Mouse (Mus musculus): ENCODE results near the gene Gabrd. TPM values are rescaled to one million over a fixed set of nuclear protein-coding genes. Genes with fewer than 3 reads are reported as not detected.

Gene Gabrd
- polyA plus RNA-seq, 1 experiment = not detected

- Histone ChIP-seq H3K27ac (ENCODE audit: insufficient read depth, low read length) (no peak overlapping the region), H3K4me3 (ENCODE audit: insufficient read depth, low read length) (no peak overlapping the region), H3K4me1 (ENCODE audit: control insufficient read depth, insufficient read depth, low read length) (no peaks in the 10 kb centered on the region)
- TF ChIP-seq CTCF (IDR thresholded peaks at IDR 0.05; ENCODE audit: borderline replicate concordance, insufficient read depth, low read length) (no peak), POLR2A (IDR thresholded peaks at IDR 0.05; ENCODE audit: low read depth, low read length) (no peak)
Observed at GRCm38 (mm10) chr4:155414656-155415235, 16.8 kb upstream of the Gabrd start.

DNA sequence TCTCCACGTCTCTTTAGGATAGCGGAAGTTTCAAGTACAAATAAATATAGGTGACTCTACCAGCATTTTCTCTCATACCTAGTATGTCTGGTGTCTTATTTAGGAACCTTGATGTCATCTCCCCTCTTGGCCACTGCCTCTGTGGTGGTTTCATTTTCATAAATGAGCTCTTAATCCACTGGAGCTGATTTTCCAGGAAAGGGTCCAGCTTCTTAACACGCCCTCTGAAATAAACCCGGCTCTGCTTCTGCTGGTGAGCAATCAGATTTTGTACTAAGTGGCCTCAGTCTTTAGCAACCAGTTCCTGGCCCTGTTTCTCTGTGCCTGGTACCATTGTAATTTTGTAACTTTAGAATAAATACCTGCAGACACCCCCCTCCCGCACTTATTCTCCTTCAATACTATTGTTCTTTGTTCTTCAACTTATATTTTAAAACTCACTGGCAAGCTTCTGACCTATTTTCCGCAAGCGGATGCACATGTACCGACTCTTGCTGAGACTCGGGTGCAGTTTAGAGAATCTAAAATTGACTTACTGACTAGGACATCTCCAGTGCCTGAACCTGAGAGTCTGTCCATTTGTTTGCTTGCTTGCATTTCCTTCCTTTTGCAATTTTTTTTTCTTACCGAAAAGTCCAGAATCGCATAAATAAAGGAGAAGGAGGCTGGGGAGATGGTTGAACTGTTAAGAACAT lies 15.9 kb upstream of the Gabrd start:
- TF ChIP-seq POLR2A (IDR thresholded peaks at IDR 0.05; ENCODE audit: low read depth, low read length) = no peak
- no peak for TF ChIP-seq CTCF (IDR thresholded peaks at IDR 0.05; ENCODE audit: borderline replicate concordance, insufficient read depth, low read length)
- Histone ChIP-seq H3K4me3 (ENCODE audit: insufficient read depth, low read length) (no peak overlapping the region), H3K4me1 (ENCODE audit: control insufficient read depth, insufficient read depth, low read length) (no peaks in the 10 kb centered on the region), H3K27ac (ENCODE audit: insufficient read depth, low read length) (no peak overlapping the region)

DNA sequence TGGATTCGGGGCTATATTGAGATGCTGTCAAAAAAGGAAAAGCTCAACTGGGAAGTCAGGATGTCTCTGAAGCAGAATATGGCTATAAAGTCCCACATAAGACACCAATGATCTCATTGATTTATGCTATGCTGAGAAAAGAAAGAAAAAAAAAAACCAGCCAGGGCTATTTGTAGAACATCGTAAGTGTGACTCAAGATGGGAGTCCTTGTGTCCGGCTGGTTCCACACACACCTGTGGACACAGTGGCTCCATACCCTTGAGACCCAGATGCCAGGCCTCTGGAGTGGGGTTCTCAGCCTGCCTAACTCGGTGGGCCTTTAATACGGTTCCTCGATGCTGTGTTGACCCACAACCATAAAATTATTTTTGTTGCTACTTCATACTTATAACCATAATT lies 14.2 kb upstream of the Gabrd start:
- H3K27ac ChIP-seq (ENCODE audit: insufficient read depth, low read length) = no peak overlapping the region
- no peak overlapping the region for H3K4me3 ChIP-seq (ENCODE audit: insufficient read depth, low read length)
- TF ChIP-seq POLR2A (IDR thresholded peaks at IDR 0.05; ENCODE audit: low read depth, low read length) (no peak), CTCF (IDR thresholded peaks at IDR 0.05; ENCODE audit: borderline replicate concordance, insufficient read depth, low read length) (no peak)

GRCm38 (mm10) chr4:155409058-155409776 lies 11.3 kb upstream of the Gabrd start, which contains the start of gene Cfap74:
Cfap74 (plus strand) TSS chr4:155409190.
- Histone ChIP-seq H3K4me1 (ENCODE audit: control insufficient read depth, insufficient read depth, low read length) (no peaks in the 10 kb centered on the region), H3K27ac (ENCODE audit: insufficient read depth, low read length) (no peak within 1 kb of the TSS), H3K4me3 (ENCODE audit: insufficient read depth, low read length) (peak within 1 kb of the TSS; percentile 52)
- TF ChIP-seq POLR2A (IDR thresholded peaks at IDR 0.05; ENCODE audit: low read depth, low read length) (peak; percentile 63), CTCF (IDR thresholded peaks at IDR 0.05; ENCODE audit: borderline replicate concordance, insufficient read depth, low read length) (no peak)

More for the DNA sequence above, 14.2 kb upstream of the Gabrd start:
- no peaks in the 10 kb centered on the region for H3K4me1 ChIP-seq (ENCODE audit: control insufficient read depth, insufficient read depth, low read length)

DNA sequence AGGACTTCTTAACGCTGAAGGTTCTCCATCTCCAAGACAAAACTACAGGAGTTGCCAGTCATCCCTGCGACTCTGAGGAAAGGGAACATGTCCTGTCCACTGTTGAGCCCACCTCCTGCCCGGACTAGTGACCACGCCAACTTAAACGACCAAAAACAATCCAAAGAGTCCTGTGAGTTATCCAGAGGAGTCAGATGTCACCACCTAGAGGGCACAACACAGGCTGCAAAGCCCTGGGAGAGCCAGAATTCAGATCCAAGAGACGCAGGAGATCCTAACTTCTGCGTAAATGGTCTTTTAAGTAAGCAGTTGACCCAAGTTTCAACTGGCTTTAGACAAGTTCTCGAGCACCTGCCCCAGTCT lies 10.8 kb upstream of the Gabrd start:
- Histone ChIP-seq H3K27ac (ENCODE audit: insufficient read depth, low read length) (no peak overlapping the region), H3K4me3 (ENCODE audit: insufficient read depth, low read length) (peak overlapping the region; percentile 22; the same call in 1 of the 2 replicates), H3K4me1 (ENCODE audit: control insufficient read depth, insufficient read depth, low read length) (no peaks in the 10 kb centered on the region)
- TF ChIP-seq CTCF (IDR thresholded peaks at IDR 0.05; ENCODE audit: borderline replicate concordance, insufficient read depth, low read length) = no peak
- TF ChIP-seq POLR2A (IDR thresholded peaks at IDR 0.05; ENCODE audit: low read depth, low read length) = no peak

GRCm38 (mm10) chr4:155402489-155402888 lies 4.6 kb upstream of the Gabrd start:
- Histone ChIP-seq H3K4me3 (ENCODE audit: insufficient read depth, low read length) (no peak overlapping the region), H3K27ac (ENCODE audit: insufficient read depth, low read length) (no peak overlapping the region), H3K4me1 (ENCODE audit: control insufficient read depth, insufficient read depth, low read length) (no peaks in the 10 kb centered on the region)
- no peak for TF ChIP-seq POLR2A (IDR thresholded peaks at IDR 0.05; ENCODE audit: low read depth, low read length)
- TF ChIP-seq CTCF (IDR thresholded peaks at IDR 0.05; ENCODE audit: borderline replicate concordance, insufficient read depth, low read length) = no peak

DNA sequence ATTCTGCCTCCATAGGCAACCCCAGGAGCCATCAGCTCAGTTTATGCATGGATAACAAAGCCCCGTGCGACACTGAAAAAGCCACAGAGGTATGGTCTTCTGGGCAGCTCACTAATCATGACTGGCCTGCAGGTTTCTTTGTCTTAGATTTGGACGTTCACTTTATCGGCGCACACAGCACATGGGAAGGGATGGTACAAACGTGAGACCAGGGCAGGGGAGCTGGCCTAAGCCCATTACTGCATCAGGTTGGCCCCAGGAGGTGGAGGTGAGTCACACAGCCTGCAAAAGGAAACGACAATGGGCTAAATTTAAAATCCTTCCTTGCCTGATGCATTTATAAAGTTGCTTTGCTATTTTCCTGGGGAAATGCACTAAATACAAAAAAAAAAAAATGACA lies 3.2 kb upstream of the Gabrd start:
- Histone ChIP-seq H3K4me3 (ENCODE audit: insufficient read depth, low read length) (no peak overlapping the region), H3K4me1 (ENCODE audit: control insufficient read depth, insufficient read depth, low read length) (no peaks in the 10 kb centered on the region), H3K27ac (ENCODE audit: insufficient read depth, low read length) (no peak overlapping the region)
- TF ChIP-seq POLR2A (IDR thresholded peaks at IDR 0.05; ENCODE audit: low read depth, low read length) (no peak), CTCF (IDR thresholded peaks at IDR 0.05; ENCODE audit: borderline replicate concordance, insufficient read depth, low read length) (no peak)

DNA sequence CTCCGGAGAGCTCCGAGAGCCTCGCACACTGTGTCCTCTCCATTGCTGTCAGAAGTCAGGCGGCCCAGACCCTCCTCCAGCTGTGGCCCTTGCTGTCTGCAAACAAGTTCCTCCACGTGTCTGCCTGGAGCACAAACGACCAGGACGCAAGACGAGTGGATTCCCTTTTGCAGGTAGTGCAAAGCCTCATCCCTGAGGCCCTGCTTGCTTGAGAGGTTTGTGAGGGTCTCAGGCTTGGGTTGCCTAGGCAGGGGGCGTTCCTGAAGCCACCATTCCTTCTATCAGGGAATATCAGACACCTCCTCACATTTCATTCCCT lies 269 bp upstream of the Gabrd start:
- Histone ChIP-seq H3K27ac (ENCODE audit: insufficient read depth, low read length) (no peak overlapping the region), H3K4me3 (ENCODE audit: insufficient read depth, low read length) (no peak overlapping the region), H3K4me1 (ENCODE audit: control insufficient read depth, insufficient read depth, low read length) (no peaks in the 10 kb centered on the region)
- TF ChIP-seq POLR2A (IDR thresholded peaks at IDR 0.05; ENCODE audit: low read depth, low read length) (no peak), CTCF (IDR thresholded peaks at IDR 0.05; ENCODE audit: borderline replicate concordance, insufficient read depth, low read length) (no peak)

GRCm38 (mm10) chr4:155396751-155397150 lies 1.2 kb downstream of the Gabrd start:
- TF ChIP-seq CTCF (IDR thresholded peaks at IDR 0.05; ENCODE audit: borderline replicate concordance, insufficient read depth, low read length) (no peak), POLR2A (IDR thresholded peaks at IDR 0.05; ENCODE audit: low read depth, low read length) (no peak)
- H3K4me3 ChIP-seq (ENCODE audit: insufficient read depth, low read length) = no peak overlapping the region
- no peaks in the 10 kb centered on the region for H3K4me1 ChIP-seq (ENCODE audit: control insufficient read depth, insufficient read depth, low read length)
- no peak overlapping the region for H3K27ac ChIP-seq (ENCODE audit: insufficient read depth, low read length)

GRCm38 (mm10) chr4:155395471-155395870 lies 2.4 kb downstream of the Gabrd start:
- TF ChIP-seq CTCF (IDR thresholded peaks at IDR 0.05; ENCODE audit: borderline replicate concordance, insufficient read depth, low read length) (no peak), POLR2A (IDR thresholded peaks at IDR 0.05; ENCODE audit: low read depth, low read length) (no peak)
- Histone ChIP-seq H3K4me1 (ENCODE audit: control insufficient read depth, insufficient read depth, low read length) (no peaks in the 10 kb centered on the region), H3K4me3 (ENCODE audit: insufficient read depth, low read length) (no peak overlapping the region), H3K27ac (ENCODE audit: insufficient read depth, low read length) (no peak overlapping the region)

Data from embryonic fibroblast, embryonic 13.5 days (primary cell).